Mouse (Mus musculus) kidney, postnatal 0 days (tissue): Measurements from ENCODE around the gene Npcd. TPM values are rescaled to one million over a fixed set of nuclear protein-coding genes. Genes with fewer than 3 reads are reported as not detected.

ENCODE experiments used
- ATAC-seq: fragments of 200-750 bp; cut with Nextera tagmentation; replicated peaks from 2 replicates; pipeline ENCODE4 v1.8.0; 2017; ENCODE audit warnings: low read depth, moderate number of reproducible peaks, moderate TSS enrichment, moderate library complexity; ENCODE audit not compliant: low FRiP score
- DNase-seq: peaks from one replicate; pipeline ENCODE4 v3.0.0-alpha.2; 2016; ENCODE audit warnings: low spot score
- H3K27ac ChIP-seq: fragments of 300-500 bp; sonication (generic); 2 replicates; pipeline ENCODE4 v1.5.1; 2014; ENCODE audit warnings: mild to moderate bottlenecking
- H3K27me3 ChIP-seq: fragments of 300-500 bp; sonication (generic); 2 replicates; pipeline ENCODE4 v1.6.1; 2014; ENCODE audit warnings: low read length, mixed read lengths; ENCODE audit not compliant: insufficient read depth
- H3K36me3 ChIP-seq: fragments of 300-500 bp; sonication (generic); 2 replicates; pipeline ENCODE4 v1.6.1; 2014; ENCODE audit warnings: low read length, mixed read lengths; ENCODE audit not compliant: insufficient read depth
- H3K4me1 ChIP-seq: fragments of 300-500 bp; sonication (generic); replicated peaks from 2 replicates; pipeline ENCODE4 v1.6.1; 2014; ENCODE audit warnings: antibody characterized with exemption, low read length, mixed read lengths; ENCODE audit not compliant: insufficient read depth
- H3K4me2 ChIP-seq: fragments of 300-500 bp; sonication (generic); 2 replicates; pipeline ENCODE4 v1.6.1; 2014; ENCODE audit warnings: mild to moderate bottlenecking, low read length, moderate library complexity, mixed read lengths
- H3K4me3 ChIP-seq: fragments of 300-500 bp; sonication (generic); replicated peaks from 2 replicates; pipeline ENCODE4 v1.5.1; 2014; ENCODE audit warnings: low read depth, low read length
- H3K9ac ChIP-seq: fragments of 300-500 bp; sonication (generic); 2 replicates; pipeline ENCODE4 v1.6.1; 2014; ENCODE audit warnings: low read depth, low read length
- H3K9me3 ChIP-seq: fragments of 300-500 bp; sonication (generic); replicated peaks from 2 replicates; pipeline ENCODE4 v1.6.1; 2016; ENCODE audit warnings: low read length, inconsistent platforms, mixed read lengths
- CTCF ChIP-seq: IDR thresholded peaks from 2 replicates; pipeline ENCODE4 v1.5.1; 2016; ENCODE audit warnings: antibody characterized with exemption, low read depth, mild to moderate bottlenecking, moderate library complexity
- WGBS: fragments of 180-500 bp; shearing (Covaris S2); extraction: QIAGEN DNeasy Blood & Tissue Kit; methylation state at CpG from one replicate; pipeline ENCODE4 v1.1.7; 2014; 5-methylcytosine and 5-hydroxymethylcytosine counted together
- polyA plus RNA-seq: library from polyadenylated mRNA; unstranded; fragments of >200 nt; fragmentation: Nextera tagmentation; extraction: Ambion mirVana; gene quantifications from 2 replicates; pipeline ENCODE4 v1.2.1, GENCODE M21; 2015

Gene Npcd
- polyA plus RNA-seq, 1 experiment from 2014 or later = 0.28 TPM

- Histone ChIP-seq H3K9me3 (no peaks in the 10 kb centered on the region), H3K4me3 (no peak overlapping the region), H3K4me2 (no peak overlapping the region), H3K9ac (no peak overlapping the region), H3K27ac (no peak overlapping the region), H3K36me3 (no peaks in the 10 kb centered on the region), H3K27me3 (peaks cover 24% of the 10 kb centered on the region), H3K4me1 (0 out of 2 replicates have a peak, but pooled peaks cover 3% of the 10 kb centered on the region)
- WGBS = 43% methylated on average over 1 of the region's 1 CpGs
- DNase-seq (no peak), ATAC-seq (no peak)
- no peak for TF ChIP-seq CTCF
These were observed 27.0 kb downstream of the Npcd start for GRCm38 (mm10) chr15:79807050-79807449.

GRCm38 (mm10) chr15:79805246-79805645, 28.8 kb downstream of the Npcd start:
- H3K9ac ChIP-seq = no peak overlapping the region
- H3K9me3 ChIP-seq = no peaks in the 10 kb centered on the region
- no peak overlapping the region for H3K4me3 ChIP-seq
- peaks cover 24% of the 10 kb centered on the region for H3K27me3 ChIP-seq
- TF ChIP-seq CTCF = no peak
- H3K36me3 ChIP-seq = no peaks in the 10 kb centered on the region
- no peak overlapping the region for H3K27ac ChIP-seq
- 25% methylated on average over 8 of the region's 8 CpGs for WGBS
- no peak for ATAC-seq
- H3K4me1 ChIP-seq = 0 out of 2 replicates have a peak, but pooled peaks cover 3% of the 10 kb centered on the region
- no peak overlapping the region; the same call in 1 of the 2 replicates for H3K4me2 ChIP-seq
- no peak for DNase-seq

- Histone ChIP-seq H3K9ac (peak within 1 kb of the TSS; percentile 56), H3K27me3 (peaks cover 27% of the 10 kb centered on the region), H3K4me1 (0 out of 2 replicates have a peak, but pooled peaks cover 3% of the 10 kb centered on the region), H3K4me2 (peak within 1 kb of the TSS; percentile 88), H3K9me3 (no peaks in the 10 kb centered on the region), H3K4me3 (peak within 1 kb of the TSS; percentile 50), H3K27ac (no peak within 1 kb of the TSS), H3K36me3 (no peaks in the 10 kb centered on the region)
- DNase-seq (peak; percentile 50), ATAC-seq (peak; percentile 66)
- TF ChIP-seq CTCF = no peak
- WGBS = under 1% methylated on average over 70 of the region's 91 CpGs
These were observed 29.5 kb downstream of the Npcd start, which contains the start of gene Nptxr for GRCm38 (mm10) chr15:79804352-79805071. Gene Nptxr (minus strand): TSS chr15:79804766.

- Histone ChIP-seq H3K4me1 (0 out of 2 replicates have a peak, but pooled peaks cover 3% of the 10 kb centered on the region), H3K27ac (no peak overlapping the region), H3K4me3 (peak overlapping the region; percentile 50), H3K36me3 (no peaks in the 10 kb centered on the region), H3K9ac (0 out of 2 replicates have a peak overlapping the region, but pooled peaks have one; percentile 56), H3K4me2 (peak overlapping the region; percentile 88), H3K9me3 (no peaks in the 10 kb centered on the region), H3K27me3 (peaks cover 27% of the 10 kb centered on the region)
- DNase-seq (peak; percentile 33), ATAC-seq (peak; percentile 35; the same call in 1 of the 2 replicates)
- 4% methylated on average over 64 of the region's 81 CpGs for WGBS
- TF ChIP-seq CTCF = no peak
These were observed 30.3 kb downstream of the Npcd start for GRCm38 (mm10) chr15:79803533-79804351.

GRCm38 (mm10) chr15:79802304-79802703, 31.7 kb downstream of the Npcd start:
- no peak overlapping the region for H3K4me2 ChIP-seq
- ATAC-seq (no peak), DNase-seq (no peak)
- H3K27ac ChIP-seq = no peak overlapping the region
- TF ChIP-seq CTCF = no peak
- 0 out of 2 replicates have a peak, but pooled peaks cover 3% of the 10 kb centered on the region for H3K4me1 ChIP-seq
- no peaks in the 10 kb centered on the region for H3K9me3 ChIP-seq
- no peaks in the 10 kb centered on the region for H3K36me3 ChIP-seq
- 57% methylated on average over 4 of the region's 4 CpGs for WGBS
- no peak overlapping the region for H3K9ac ChIP-seq
- H3K27me3 ChIP-seq = peaks cover 27% of the 10 kb centered on the region
- no peak overlapping the region for H3K4me3 ChIP-seq

- no peak overlapping the region for H3K4me3 ChIP-seq
- no peak overlapping the region for H3K9ac ChIP-seq
- H3K4me1 ChIP-seq = 0 out of 2 replicates have a peak, but pooled peaks cover 3% of the 10 kb centered on the region
- peaks cover 27% of the 10 kb centered on the region for H3K27me3 ChIP-seq
- ATAC-seq (no peak), DNase-seq (no peak)
- TF ChIP-seq CTCF = no peak
- no peaks in the 10 kb centered on the region for H3K9me3 ChIP-seq
- H3K36me3 ChIP-seq = no peaks in the 10 kb centered on the region
- no peak overlapping the region for H3K4me2 ChIP-seq
- no peak overlapping the region for H3K27ac ChIP-seq
- 70% methylated on average over 2 of the region's 2 CpGs for WGBS
These were observed 32.4 kb downstream of the Npcd start for GRCm38 (mm10) chr15:79801646-79802045.
